Mouse (Mus musculus): Measurements from ENCODE around the gene Slc2a12. TPM values are rescaled to one million over a fixed set of nuclear protein-coding genes. Genes with fewer than 3 reads are reported as not detected.

Slc2a12 gene
- total RNA-seq, 2 experiments from 2014 or later, result 13.1 to 15.9 TPM

GRCm38 (mm10) chr10:22728257-22728656 lies 83.4 kb downstream of the Slc2a12 start:
- DNase-seq, result no peak

GRCm38 (mm10) chr10:22730266-22730991 lies 85.6 kb downstream of the Slc2a12 start:
- DNase-seq, result no peak

GRCm38 (mm10) chr10:22730992-22731271 lies 86.1 kb downstream of the Slc2a12 start:
- DNase-seq, result peak; percentile 54

- DNase-seq, result peak; percentile 90
Measured at GRCm38 (mm10) chr10:22731272-22732093, 86.7 kb downstream of the Slc2a12 start, which contains the start of gene Tbpl1. TSS of gene Tbpl1 (minus strand) at chr10:22731938.

- no peak for DNase-seq
Measured at GRCm38 (mm10) chr10:22732181-22732580, 87.4 kb downstream of the Slc2a12 start.

GRCm38 (mm10) chr10:22745922-22746321 lies 101.1 kb downstream of the Slc2a12 start:
- no peak for DNase-seq

- no peak for DNase-seq
Measured at GRCm38 (mm10) chr10:22746334-22747322, 101.8 kb downstream of the Slc2a12 start.

GRCm38 (mm10) chr10:22751175-22751682 lies 106.4 kb downstream of the Slc2a12 start:
- no peak for DNase-seq

Small RNA genes lying within 50 kb of the gene (microRNA-seq; reads per million reads assigned to microRNA genes)
- gene Mir7663, result 0 reads per million in 2 experiments

Other genes with a start within 250 kb of the Slc2a12 start
- 10 to 100 TPM; 24.2 to 31.1 TPM for gene Tbpl1, start 86.9 kb downstream of the Slc2a12 start, total RNA-seq (2021)
- not detected for gene Tcf21, start 175.2 kb downstream of the Slc2a12 start, total RNA-seq (2021)